Comparison of ENCODE assay signal across 8 mouse cellular contexts in the genomic region with DNA sequence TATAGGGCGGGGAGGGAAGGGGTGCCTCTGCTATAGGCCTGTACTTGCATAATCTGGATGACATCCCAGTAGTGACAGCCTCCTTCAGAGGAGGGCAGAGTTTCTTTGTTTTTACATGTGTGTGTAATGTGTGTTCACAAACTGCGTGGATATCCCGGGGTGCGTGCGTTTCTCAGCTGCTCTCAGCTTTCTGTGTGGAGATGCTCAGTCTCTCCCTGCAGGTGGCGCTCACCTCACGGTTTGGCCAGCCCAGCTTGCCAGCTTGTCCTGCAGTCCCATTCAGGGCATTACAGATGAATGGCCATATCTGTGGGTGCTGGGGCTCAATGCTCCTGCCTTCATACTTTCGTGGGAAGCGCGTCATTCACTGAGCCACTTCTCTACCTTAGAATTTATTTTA. TPM values are rescaled to one million over a fixed set of nuclear protein-coding genes. Genes with fewer than 3 reads are reported as not detected.
A peak's percentile ranks its signal among the peaks of the same experiment; 100 is the strongest.
DNase-seq lines count a peak whose midpoint lies in the region; ATAC-seq lines count a peak whose summit lies in the region.

No protein-coding gene starts in this region.

- peak; percentile 32 to 58 for DNase-seq in heart, adult 18-20 months
- no peak for DNase-seq in heart, adult 9 months (ENCODE audit: low spot score in 2 of 2)
- DNase-seq in urinary bladder, postnatal 25 days (ENCODE audit: low spot score), result peak; percentile 29
- DNase-seq in urinary bladder, postnatal 36 days (ENCODE audit: low spot score in 2 of 2), result no peak
- peak; percentile 50 for DNase-seq in thymus, postnatal 25 days

- ATAC-seq in common myeloid progenitor, adult 5-6 weeks (replicated peaks; ENCODE audit: low read depth, poor library complexity, severe bottlenecking), result peak; percentile 97
- peak; percentile 80 to 86 for ATAC-seq in hematopoietic stem cell, adult 5-6 weeks (replicated peaks in 1 of 2; ENCODE audit: insufficient read depth in 1 of 2, low FRiP score in 2 of 2, low TSS enrichment in 1 of 2, low read depth in 1 of 2, poor library complexity in 2 of 2, severe bottlenecking in 2 of 2)
- peak; percentile 94 for ATAC-seq in megakaryocyte, adult 5-6 weeks (ENCODE audit: poor library complexity, severe bottlenecking)

RNA-seq across cellular contexts. Expression of a gene that starts 42.1 kb away (rescaled TPM):
- 10 to 100 TPM; 96.1 to 96.2 TPM for total RNA-seq in heart, adult 18-20 months (2021)
- total RNA-seq in common myeloid progenitor, adult 5-6 weeks (2017), result 11.7 and 13.4 TPM in 2 replicates
- total RNA-seq in hematopoietic stem cell, adult 5-6 weeks (2017), result 12.7 and 15.2 TPM in 2 replicates
- total RNA-seq in megakaryocyte, adult 5-6 weeks (2015), result 0.64 and 0.74 TPM in 2 replicates
- total RNA-seq in megakaryocyte, adult 5-6 weeks (2017), result 1.2 and 1.8 TPM in 2 replicates

Comparison
In these comparisons a context has a peak if more than half of its experiments do, and no peak if none do; other contexts are left out.
1. DNase-seq: peak in heart, adult 18-20 months (2 of 2), urinary bladder, postnatal 25 days (single experiment) and thymus, postnatal 25 days (single experiment); none in heart, adult 9 months (0 of 2) and urinary bladder, postnatal 36 days (0 of 2).
2. Peak in every context shown above with its lines, with median percentiles within 50 percentile points of each other: ATAC-seq.